Mouse (Mus musculus): Measurements from ENCODE around the gene Agrp. TPM values are rescaled to one million over a fixed set of nuclear protein-coding genes. Genes with fewer than 3 reads are reported as not detected.

Agrp gene
- polyA plus RNA-seq, 1 experiment from 2014 or later: 0.54 TPM

GRCm38 (mm10) chr8:105537011-105537677 lies 100.0 kb downstream of the Agrp start:
- Histone ChIP-seq H3K27me3 (ENCODE audit: control insufficient read depth, insufficient read depth, low read length) (no peaks in the 10 kb centered on the region), H3K36me3 (ENCODE audit: control insufficient read depth, insufficient read depth, low read length) (peaks cover 46% of the 10 kb centered on the region)
- no peak for ATAC-seq (ENCODE audit: insufficient number of reproducible peaks, insufficient read depth, low FRiP score, low read depth)

GRCm38 (mm10) chr8:105536546-105536945 lies 100.6 kb downstream of the Agrp start:
- H3K9ac ChIP-seq (ENCODE audit: low read length): no peak overlapping the region
- no peak overlapping the region for H3K4me3 ChIP-seq (ENCODE audit: control insufficient read depth in 1 of 2, insufficient read depth in 1 of 2, low read depth in 1 of 2, low read length in 2 of 2)
- peaks cover 4 to 15% of the 10 kb centered on the region in 2 experiments; a peak in 3 of 4 replicates for H3K4me1 ChIP-seq (ENCODE audit: control insufficient read depth in 2 of 2, insufficient read depth in 2 of 2, low read length in 2 of 2)
- no peak for ATAC-seq (ENCODE audit: insufficient number of reproducible peaks, insufficient read depth, low FRiP score, low read depth)
- no peak overlapping the region for H3K27ac ChIP-seq (replicated peaks in 1 of 2; ENCODE audit: control insufficient read depth in 1 of 2, insufficient read depth in 1 of 2, low read depth in 2 of 2, low read length in 2 of 2)
- no peak overlapping the region for H3K4me2 ChIP-seq (ENCODE audit: low read length)
- H3K36me3 ChIP-seq (ENCODE audit: control insufficient read depth, insufficient read depth, low read length): peaks cover 46% of the 10 kb centered on the region
- no peaks in the 10 kb centered on the region for H3K9me3 ChIP-seq (ENCODE audit: control insufficient read depth, low read length)
- H3K27me3 ChIP-seq (ENCODE audit: control insufficient read depth, insufficient read depth, low read length): no peaks in the 10 kb centered on the region
- 78% methylated on average over 3 of the region's 3 CpGs for WGBS

More at GRCm38 (mm10) chr8:105537011-105537677, 100.0 kb downstream of the Agrp start:
- Histone ChIP-seq H3K9ac (ENCODE audit: low read length) (no peak overlapping the region), H3K4me3 (ENCODE audit: control insufficient read depth in 1 of 2, insufficient read depth in 1 of 2, low read depth in 1 of 2, low read length in 2 of 2) (no peak overlapping the region), H3K27ac (replicated peaks in 1 of 2; ENCODE audit: control insufficient read depth in 1 of 2, insufficient read depth in 1 of 2, low read depth in 2 of 2, low read length in 2 of 2) (no peak overlapping the region), H3K4me1 (ENCODE audit: control insufficient read depth in 2 of 2, insufficient read depth in 2 of 2, low read length in 2 of 2) (peaks cover 4 to 15% of the 10 kb centered on the region in 2 experiments; a peak in 3 of 4 replicates), H3K4me2 (ENCODE audit: low read length) (no peak overlapping the region), H3K9me3 (ENCODE audit: control insufficient read depth, low read length) (no peaks in the 10 kb centered on the region)
- 89% methylated on average over 6 of the region's 6 CpGs for WGBS

GRCm38 (mm10) chr8:105533892-105534329 lies 103.3 kb downstream of the Agrp start:
- no peaks in the 10 kb centered on the region for H3K27me3 ChIP-seq (ENCODE audit: control insufficient read depth, insufficient read depth, low read length)
- ATAC-seq (ENCODE audit: insufficient number of reproducible peaks, insufficient read depth, low FRiP score, low read depth): no peak
- no peak overlapping the region for H3K9ac ChIP-seq (ENCODE audit: low read length)
- H3K9me3 ChIP-seq (ENCODE audit: control insufficient read depth, low read length): no peaks in the 10 kb centered on the region
- H3K4me2 ChIP-seq (ENCODE audit: low read length): no peak overlapping the region
- H3K4me1 ChIP-seq (ENCODE audit: control insufficient read depth in 2 of 2, insufficient read depth in 2 of 2, low read length in 2 of 2): peaks cover 4 to 15% of the 10 kb centered on the region in 2 experiments; a peak in 3 of 4 replicates
- H3K27ac ChIP-seq (replicated peaks in 1 of 2; ENCODE audit: control insufficient read depth in 1 of 2, insufficient read depth in 1 of 2, low read depth in 2 of 2, low read length in 2 of 2): peak overlapping the region; percentile 35 to 56; a peak in 3 of 4 replicates
- H3K36me3 ChIP-seq (ENCODE audit: control insufficient read depth, insufficient read depth, low read length): peaks cover 56% of the 10 kb centered on the region
- H3K4me3 ChIP-seq (ENCODE audit: control insufficient read depth in 1 of 2, insufficient read depth in 1 of 2, low read depth in 1 of 2, low read length in 2 of 2): no peak overlapping the region
- WGBS: 0% methylated on average over 1 of the region's 1 CpGs

- no peaks in the 10 kb centered on the region for H3K9me3 ChIP-seq (ENCODE audit: control insufficient read depth, low read length)
- ATAC-seq (ENCODE audit: insufficient number of reproducible peaks, insufficient read depth, low FRiP score, low read depth): 0 out of 2 replicates have a peak, but pooled peaks have one; percentile 41
- peaks cover 4 to 15% of the 10 kb centered on the region in 2 experiments; a peak in 3 of 4 replicates for H3K4me1 ChIP-seq (ENCODE audit: control insufficient read depth in 2 of 2, insufficient read depth in 2 of 2, low read length in 2 of 2)
- peak overlapping the region; percentile 35 to 56 for H3K27ac ChIP-seq (replicated peaks in 1 of 2; ENCODE audit: control insufficient read depth in 1 of 2, insufficient read depth in 1 of 2, low read depth in 2 of 2, low read length in 2 of 2)
- H3K27me3 ChIP-seq (ENCODE audit: control insufficient read depth, insufficient read depth, low read length): no peaks in the 10 kb centered on the region
- H3K4me2 ChIP-seq (ENCODE audit: low read length): no peak overlapping the region
- no peak overlapping the region for H3K4me3 ChIP-seq (ENCODE audit: control insufficient read depth in 1 of 2, insufficient read depth in 1 of 2, low read depth in 1 of 2, low read length in 2 of 2)
- H3K9ac ChIP-seq (ENCODE audit: low read length): no peak overlapping the region
- 2% methylated on average over 2 of the region's 2 CpGs for WGBS
- peaks cover 56% of the 10 kb centered on the region for H3K36me3 ChIP-seq (ENCODE audit: control insufficient read depth, insufficient read depth, low read length)
Observed at GRCm38 (mm10) chr8:105533439-105533838, 103.8 kb downstream of the Agrp start.

GRCm38 (mm10) chr8:105531774-105532173 lies 105.4 kb downstream of the Agrp start:
- Histone ChIP-seq H3K4me3 (ENCODE audit: control insufficient read depth in 1 of 2, insufficient read depth in 1 of 2, low read depth in 1 of 2, low read length in 2 of 2) (no peak overlapping the region), H3K4me2 (ENCODE audit: low read length) (no peak overlapping the region), H3K27me3 (ENCODE audit: control insufficient read depth, insufficient read depth, low read length) (no peaks in the 10 kb centered on the region), H3K9ac (ENCODE audit: low read length) (no peak overlapping the region), H3K36me3 (ENCODE audit: control insufficient read depth, insufficient read depth, low read length) (peaks cover 49% of the 10 kb centered on the region), H3K27ac (replicated peaks in 1 of 2; ENCODE audit: control insufficient read depth in 1 of 2, insufficient read depth in 1 of 2, low read depth in 2 of 2, low read length in 2 of 2) (no peak overlapping the region), H3K9me3 (ENCODE audit: control insufficient read depth, low read length) (no peaks in the 10 kb centered on the region), H3K4me1 (ENCODE audit: control insufficient read depth in 2 of 2, insufficient read depth in 2 of 2, low read length in 2 of 2) (peaks cover 4 to 15% of the 10 kb centered on the region in 2 experiments; a peak in 3 of 4 replicates)
- ATAC-seq (ENCODE audit: insufficient number of reproducible peaks, insufficient read depth, low FRiP score, low read depth): no peak
- 75% methylated on average over 2 of the region's 2 CpGs for WGBS

- Histone ChIP-seq H3K4me1 (ENCODE audit: control insufficient read depth in 2 of 2, insufficient read depth in 2 of 2, low read length in 2 of 2) (peaks cover 4 to 11% of the 10 kb centered on the region in 2 experiments; a peak in 3 of 4 replicates), H3K9ac (ENCODE audit: low read length) (no peak overlapping the region), H3K4me2 (ENCODE audit: low read length) (no peak overlapping the region), H3K36me3 (ENCODE audit: control insufficient read depth, insufficient read depth, low read length) (peaks cover 53% of the 10 kb centered on the region), H3K9me3 (ENCODE audit: control insufficient read depth, low read length) (no peaks in the 10 kb centered on the region), H3K4me3 (ENCODE audit: control insufficient read depth in 1 of 2, insufficient read depth in 1 of 2, low read depth in 1 of 2, low read length in 2 of 2) (no peak overlapping the region), H3K27ac (replicated peaks in 1 of 2; ENCODE audit: control insufficient read depth in 1 of 2, insufficient read depth in 1 of 2, low read depth in 2 of 2, low read length in 2 of 2) (no peak overlapping the region), H3K27me3 (ENCODE audit: control insufficient read depth, insufficient read depth, low read length) (no peaks in the 10 kb centered on the region)
- no peak for ATAC-seq (ENCODE audit: insufficient number of reproducible peaks, insufficient read depth, low FRiP score, low read depth)
- WGBS: 91% methylated on average over 3 of the region's 3 CpGs
Observed at GRCm38 (mm10) chr8:105529271-105529670, 107.9 kb downstream of the Agrp start.

- H3K27me3 ChIP-seq (ENCODE audit: control insufficient read depth, insufficient read depth, low read length): no peaks in the 10 kb centered on the region
- no peak overlapping the region for H3K9ac ChIP-seq (ENCODE audit: low read length)
- H3K9me3 ChIP-seq (ENCODE audit: control insufficient read depth, low read length): no peaks in the 10 kb centered on the region
- no peak for ATAC-seq (ENCODE audit: insufficient number of reproducible peaks, insufficient read depth, low FRiP score, low read depth)
- 76% methylated on average over 1 of the region's 1 CpGs for WGBS
- H3K4me3 ChIP-seq (ENCODE audit: control insufficient read depth in 1 of 2, insufficient read depth in 1 of 2, low read depth in 1 of 2, low read length in 2 of 2): no peak overlapping the region
- H3K4me1 ChIP-seq (ENCODE audit: control insufficient read depth in 2 of 2, insufficient read depth in 2 of 2, low read length in 2 of 2): peaks cover 0 to 3% of the 10 kb centered on the region in 2 experiments; a peak in 3 of 4 replicates
- no peak overlapping the region for H3K27ac ChIP-seq (replicated peaks in 1 of 2; ENCODE audit: control insufficient read depth in 1 of 2, insufficient read depth in 1 of 2, low read depth in 2 of 2, low read length in 2 of 2)
- H3K4me2 ChIP-seq (ENCODE audit: low read length): no peak overlapping the region
- H3K36me3 ChIP-seq (ENCODE audit: control insufficient read depth, insufficient read depth, low read length): peaks cover 60% of the 10 kb centered on the region
Observed at GRCm38 (mm10) chr8:105528206-105528605, 109.0 kb downstream of the Agrp start.

Data from heart, embryonic 14.5 days (tissue).